Mouse (Mus musculus) neural tube, embryonic 10.5 days (tissue): ENCODE data around the gene Cd59a.
"Not testable (repeated sequence)": the region's sequence is repeated elsewhere in the genome, so short reads cannot be mapped to it uniquely, and the experiment has no call there.

Experiments used
- DNase-seq: peaks from one replicate; pipeline ENCODE4 v3.0.0-alpha.2; 2017; ENCODE audit warnings: low spot score; ENCODE audit errors: extremely low spot score

Cd59a gene

GRCm38 (mm10) chr2:104104800-104105199 is 9.2 kb downstream of the Cd59a start:
- no peak for DNase-seq

- not testable (repeated sequence) for DNase-seq
Observed at GRCm38 (mm10) chr2:104109021-104109420, 13.4 kb downstream of the Cd59a start.

- DNase-seq, result no peak
Observed at GRCm38 (mm10) chr2:104109528-104109927, 13.9 kb downstream of the Cd59a start.

- no peak for DNase-seq
Observed at GRCm38 (mm10) chr2:104110031-104110430, 14.4 kb downstream of the Cd59a start.

GRCm38 (mm10) chr2:104111170-104111797 is 15.7 kb downstream of the Cd59a start:
- not testable (repeated sequence) for DNase-seq

GRCm38 (mm10) chr2:104113563-104113962 is 18.0 kb downstream of the Cd59a start:
- not testable (repeated sequence) for DNase-seq

- no peak for DNase-seq
Observed at GRCm38 (mm10) chr2:104114898-104115297, 19.3 kb downstream of the Cd59a start.

- not testable (repeated sequence) for DNase-seq
Observed at GRCm38 (mm10) chr2:104117173-104117572, 21.6 kb downstream of the Cd59a start.

- DNase-seq, result no peak
Observed at GRCm38 (mm10) chr2:104119097-104119496, 23.5 kb downstream of the Cd59a start.

GRCm38 (mm10) chr2:104120312-104120711 is 24.7 kb downstream of the Cd59a start:
- DNase-seq, result no peak

GRCm38 (mm10) chr2:104121681-104122504 is 26.3 kb downstream of the Cd59a start:
- DNase-seq, result no peak

- peak; percentile 87 for DNase-seq
Observed at GRCm38 (mm10) chr2:104122505-104123378, 27.1 kb downstream of the Cd59a start, which contains the start of gene A930018P22Rik. Gene A930018P22Rik, plus strand, starts transcription at chr2:104122769.

- DNase-seq, result no peak
Observed at GRCm38 (mm10) chr2:104123540-104123939, 27.9 kb downstream of the Cd59a start.

- DNase-seq, result no peak
Observed at GRCm38 (mm10) chr2:104124071-104124470, 28.5 kb downstream of the Cd59a start.

- DNase-seq, result no peak
Observed at GRCm38 (mm10) chr2:104128803-104129531, 33.4 kb downstream of the Cd59a start.

- DNase-seq, result no peak
Observed at GRCm38 (mm10) chr2:104130165-104130564, 34.6 kb downstream of the Cd59a start.

- peak; percentile 49 for DNase-seq
Observed at GRCm38 (mm10) chr2:104130969-104131368, 35.4 kb downstream of the Cd59a start.

- DNase-seq, result no peak
Observed at GRCm38 (mm10) chr2:104132266-104132859, 36.8 kb downstream of the Cd59a start.

GRCm38 (mm10) chr2:104133042-104133810 is 37.6 kb downstream of the Cd59a start:
- no peak for DNase-seq
